Mouse (Mus musculus) myocyte (in vitro differentiated cells): Measurements from ENCODE around the gene Myt1l. TPM values are rescaled to one million over a fixed set of nuclear protein-coding genes. Genes with fewer than 3 reads are reported as not detected.

Experiments
- H3K27me3 ChIP-seq: one replicate; pipeline ENCODE4 v1.6.1; 2011; ENCODE audit not compliant: control insufficient read depth, insufficient read depth, insufficient read length
- H3K36me3 ChIP-seq: one replicate; pipeline ENCODE4 v1.6.1; 2011; ENCODE audit not compliant: control insufficient read depth, insufficient read depth
- H3K4me2 ChIP-seq: one replicate; pipeline ENCODE4 v1.6.1; 2011; ENCODE audit warnings: low read depth, control low read depth
- H3K4me3 ChIP-seq: one replicate; pipeline ENCODE4 v1.5.1; 2011; ENCODE audit warnings: mild to moderate bottlenecking, control low read depth, moderate library complexity
- H3K79me2 ChIP-seq: one replicate; pipeline ENCODE4 v1.6.1; 2011; ENCODE audit not compliant: control insufficient read depth, insufficient read depth
- H3ac ChIP-seq: one replicate; pipeline ENCODE4 v1.6.1; 2011; ENCODE audit not compliant: control insufficient read depth, insufficient read length
- CEBPB ChIP-seq: IDR thresholded peaks from 2 replicates; pipeline ENCODE4 v1.6.1; 2011; ENCODE audit warnings: mild to moderate bottlenecking, moderate library complexity; ENCODE audit not compliant: poor library complexity, insufficient read depth, severe bottlenecking
- E2F4 ChIP-seq: IDR thresholded peaks from one replicate; pipeline ENCODE4 v1.6.1; 2011; ENCODE audit warnings: mild to moderate bottlenecking, control low read depth, moderate library complexity; ENCODE audit not compliant: insufficient read depth
- MAX ChIP-seq: IDR thresholded peaks from one replicate; pipeline ENCODE4 v1.6.1; 2011; ENCODE audit warnings: low read depth, mild to moderate bottlenecking, control low read depth
- MYOD1 ChIP-seq, 3 experiments: IDR thresholded peaks; one replicate each; pipeline ENCODE4 v1.6.1; 2011; ENCODE audit warnings: control low read depth in 2 of 3, low read depth in 2 of 3, mild to moderate bottlenecking in 2 of 3, moderate library complexity in 1 of 3; ENCODE audit not compliant: insufficient read length in 2 of 3, control insufficient read depth in 1 of 3
- MYOG ChIP-seq, 3 experiments: IDR thresholded peaks; one replicate each; pipeline ENCODE4 v1.6.1; 2011; ENCODE audit warnings: control low read depth in 2 of 3, low read depth in 2 of 3, mild to moderate bottlenecking in 2 of 3; ENCODE audit not compliant: insufficient read length in 2 of 3, control insufficient read depth in 1 of 3, insufficient read depth in 1 of 3
- POLR2A ChIP-seq: IDR thresholded peaks from one replicate; pipeline ENCODE4 v1.6.1; 2011; ENCODE audit warnings: low read depth, mild to moderate bottlenecking, control low read depth, moderate library complexity; ENCODE audit not compliant: insufficient read length
- POLR2AphosphoS2 ChIP-seq: IDR thresholded peaks from one replicate; pipeline ENCODE4 v1.6.1; 2011; ENCODE audit warnings: low read depth, control low read depth; ENCODE audit not compliant: insufficient read length
- REST ChIP-seq: IDR thresholded peaks from one replicate; pipeline ENCODE4 v1.6.1; 2011; ENCODE audit warnings: mild to moderate bottlenecking, control low read depth, moderate library complexity; ENCODE audit not compliant: insufficient read depth, insufficient read length
- SRF ChIP-seq: IDR thresholded peaks from one replicate; pipeline ENCODE4 v1.6.1; 2011; ENCODE audit warnings: low read depth; ENCODE audit not compliant: control insufficient read depth, insufficient read length
- TCF12 ChIP-seq: IDR thresholded peaks from one replicate; pipeline ENCODE4 v1.6.1; 2011; ENCODE audit warnings: mild to moderate bottlenecking, control low read depth; ENCODE audit not compliant: poor library complexity, insufficient read depth, severe bottlenecking
- TCF3 ChIP-seq: IDR thresholded peaks from one replicate; pipeline ENCODE4 v1.6.1; 2011; ENCODE audit warnings: low read depth, control low read depth; ENCODE audit not compliant: insufficient read length
- USF1 ChIP-seq: IDR thresholded peaks from one replicate; pipeline ENCODE4 v1.6.1; 2011; ENCODE audit warnings: low read depth, mild to moderate bottlenecking, control low read depth, moderate library complexity
- polyA plus RNA-seq: library from polyadenylated mRNA; unstranded; fragments of >200 nt; fragmentation: generic; extraction: Trizol; gene quantifications from one replicate; pipeline ENCODE4 v1.2.1, GENCODE M21; 2012; ENCODE audit warnings: missing spikeins

The Myt1l gene
- 0.01 TPM for polyA plus RNA-seq

DNA sequence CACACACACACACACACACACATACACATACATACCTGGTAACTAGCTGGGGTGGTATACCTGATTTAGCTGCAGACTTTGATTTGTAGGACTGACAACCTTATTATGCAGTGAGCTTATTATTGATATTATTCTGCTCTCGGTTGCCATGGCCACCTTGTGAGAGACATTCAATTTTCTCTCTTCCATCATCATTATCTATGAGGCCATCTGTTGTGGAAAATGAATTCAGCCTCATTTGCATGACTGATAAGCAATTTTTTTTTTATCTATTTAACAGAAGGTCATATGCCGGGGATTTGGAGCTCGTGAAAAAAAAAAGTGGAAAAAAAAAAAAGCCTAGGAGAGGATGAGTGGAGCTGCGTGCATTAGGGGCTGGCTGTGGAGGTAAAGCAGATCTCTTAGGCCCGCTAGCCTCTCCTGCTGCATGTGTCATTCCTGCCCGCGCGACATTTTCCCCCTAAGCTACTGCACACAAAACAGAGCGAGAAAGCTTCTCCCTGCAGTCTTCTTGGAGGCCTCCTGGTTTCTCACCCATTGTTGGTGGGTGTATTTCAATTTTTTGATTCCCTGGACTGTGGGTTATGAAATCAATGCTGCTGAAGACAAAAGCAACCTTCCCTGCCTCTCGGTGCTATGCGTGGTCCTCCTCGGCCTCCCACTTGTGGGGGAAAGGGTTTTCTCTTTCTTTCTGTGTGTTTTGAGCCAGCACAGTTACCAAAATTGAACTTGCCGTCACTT is at the start of gene Myt1l:
Myt1l (plus strand) TSS at position 354 of the 741 bp plus-strand sequence.
- H3K36me3 ChIP-seq = no peaks in the 10 kb centered on the region
- no peak within 1 kb of the TSS for H3K4me2 ChIP-seq
- TF ChIP-seq POLR2A (no peak), E2F4 (no peak), TCF12 (no peak), SRF (no peak), POLR2AphosphoS2 (no peak), USF1 (no peak), REST (no peak), TCF3 (no peak)
- no peaks in the 10 kb centered on the region for H3K27me3 ChIP-seq
- no peaks in the 10 kb centered on the region for H3K79me2 ChIP-seq
- no peak within 1 kb of the TSS for H3K4me3 ChIP-seq
- H3ac ChIP-seq = no peak within 1 kb of the TSS

DNA sequence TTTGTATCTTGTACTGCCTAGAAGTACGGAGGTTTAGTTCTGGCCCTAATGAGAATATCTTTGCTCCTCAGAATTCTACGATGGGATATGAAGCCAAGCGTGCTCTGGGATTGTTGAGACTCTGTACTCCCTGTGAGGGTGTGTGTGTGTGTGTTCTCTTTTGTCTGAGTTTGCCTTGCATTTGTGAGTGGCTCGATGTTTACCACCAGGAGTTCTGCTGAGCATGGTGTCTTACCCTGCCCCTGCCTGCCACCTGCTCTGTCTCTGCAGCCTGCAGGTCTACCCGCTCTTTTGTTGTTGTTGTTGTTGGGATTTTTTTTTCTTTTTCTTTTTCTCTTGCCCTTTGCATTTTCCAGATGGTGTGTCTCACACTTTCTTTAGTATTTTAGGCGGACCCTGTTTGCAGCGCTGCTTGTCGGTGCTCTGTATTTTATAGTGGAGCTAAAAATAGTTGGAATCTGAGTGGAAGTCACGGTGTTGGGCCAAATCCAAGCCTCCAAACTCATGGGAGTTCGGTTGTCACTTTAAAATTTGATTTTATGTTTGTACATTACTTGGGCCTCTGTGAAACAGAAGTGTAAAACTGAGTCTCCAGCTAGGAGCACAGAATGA is 41.7 kb upstream of the Myt1l start:
- no peaks in the 10 kb centered on the region for H3K79me2 ChIP-seq
- H3K27me3 ChIP-seq = no peaks in the 10 kb centered on the region
- no peak overlapping the region for H3K4me3 ChIP-seq
- H3K36me3 ChIP-seq = no peaks in the 10 kb centered on the region
- no peak overlapping the region for H3ac ChIP-seq
- TF ChIP-seq CEBPB (no peak), MAX (no peak), USF1 (no peak), TCF3 (no peak), E2F4 (no peak), REST (no peak)
- no peak overlapping the region for H3K4me2 ChIP-seq

DNA sequence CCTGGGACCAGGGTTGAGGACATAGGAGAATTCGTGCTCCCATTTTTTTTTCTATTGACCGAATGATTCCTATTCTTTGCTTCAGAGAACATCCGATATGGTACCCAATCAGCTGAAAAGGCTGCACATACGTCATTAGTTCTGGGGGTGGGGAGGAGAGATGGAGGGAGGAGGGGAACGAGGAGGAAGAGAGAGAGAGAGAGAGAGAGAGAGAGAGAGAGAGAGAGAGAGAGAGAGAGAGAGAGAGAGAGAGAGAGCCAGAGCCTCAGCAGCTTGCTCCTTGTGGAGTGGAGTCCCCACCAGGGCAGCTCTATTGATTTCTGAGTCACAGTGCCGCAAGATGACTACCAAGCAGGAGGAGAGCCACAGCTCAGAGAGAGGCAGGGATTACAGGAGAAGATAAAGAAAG is 1.9 kb upstream of the Myt1l start:
- H3K36me3 ChIP-seq = no peaks in the 10 kb centered on the region
- TF ChIP-seq TCF12 (no peak), USF1 (no peak), SRF (no peak), E2F4 (no peak), POLR2AphosphoS2 (no peak), TCF3 (no peak), MAX (no peak), REST (no peak), CEBPB (no peak), MYOG (IDR thresholded peaks at IDR 0.05; ENCODE audit: control insufficient read depth in 1 of 3, insufficient read depth in 1 of 3, insufficient read length in 2 of 3, low read depth in 2 of 3) (no peak), MYOD1 (IDR thresholded peaks at IDR 0.05; ENCODE audit: control insufficient read depth in 1 of 3, insufficient read length in 2 of 3, low read depth in 2 of 3) (no peak), POLR2A (no peak)
- no peaks in the 10 kb centered on the region for H3K27me3 ChIP-seq
- no peak overlapping the region for H3ac ChIP-seq
- H3K4me2 ChIP-seq = no peak overlapping the region
- H3K4me3 ChIP-seq = no peak overlapping the region
- H3K79me2 ChIP-seq = no peaks in the 10 kb centered on the region

DNA sequence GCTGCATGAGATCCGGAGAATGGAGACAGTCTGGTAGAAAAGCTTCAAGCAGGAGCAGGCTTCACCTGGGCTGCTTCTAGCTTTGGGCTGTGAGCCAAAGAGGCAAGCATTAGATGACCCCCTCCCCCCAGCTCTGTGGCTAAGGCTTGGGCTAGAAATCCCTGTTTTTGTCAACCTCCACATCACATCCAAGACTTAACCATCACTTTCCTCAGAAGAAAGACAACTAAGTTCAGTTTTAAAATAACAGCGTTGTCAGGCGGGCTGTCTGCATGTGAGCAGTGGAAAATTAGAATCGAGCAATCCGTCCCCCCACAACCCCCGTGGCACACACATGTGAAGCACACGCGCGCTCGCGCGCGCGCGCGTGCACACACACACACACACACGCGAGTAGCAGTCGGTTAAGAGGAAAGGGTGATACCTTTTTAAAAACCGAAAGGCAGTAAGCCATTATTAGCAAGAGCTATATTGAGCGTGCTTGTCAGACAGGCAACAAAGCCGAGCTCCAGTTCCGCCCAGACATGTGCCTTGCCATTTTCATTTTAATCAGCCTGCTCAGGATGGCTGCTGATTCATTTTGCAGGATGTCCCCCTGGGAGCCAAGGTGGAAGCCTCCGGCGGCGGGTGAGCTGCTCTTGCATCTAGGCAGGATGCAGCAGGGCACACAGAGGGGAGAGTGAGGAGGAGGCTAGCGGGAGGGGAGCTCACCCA is 979 bp upstream of the Myt1l start:
- Histone ChIP-seq H3K36me3 (no peaks in the 10 kb centered on the region), H3K4me2 (no peak overlapping the region), H3ac (no peak overlapping the region), H3K27me3 (no peaks in the 10 kb centered on the region), H3K79me2 (no peaks in the 10 kb centered on the region), H3K4me3 (no peak overlapping the region)
- TF ChIP-seq POLR2A = no peak
- no peak for TF ChIP-seq MYOG (IDR thresholded peaks at IDR 0.05; ENCODE audit: control insufficient read depth in 1 of 3, insufficient read depth in 1 of 3, insufficient read length in 2 of 3, low read depth in 2 of 3)
- no peak for TF ChIP-seq MYOD1 (IDR thresholded peaks at IDR 0.05; ENCODE audit: control insufficient read depth in 1 of 3, insufficient read length in 2 of 3, low read depth in 2 of 3)
- TF ChIP-seq SRF = no peak
- TF ChIP-seq MAX = no peak
- TF ChIP-seq REST = no peak
- no peak for TF ChIP-seq TCF12
- TF ChIP-seq POLR2AphosphoS2 = no peak
- no peak for TF ChIP-seq USF1
